9 mouse cellular contexts compared by ENCODE assay signal in the genomic region with DNA sequence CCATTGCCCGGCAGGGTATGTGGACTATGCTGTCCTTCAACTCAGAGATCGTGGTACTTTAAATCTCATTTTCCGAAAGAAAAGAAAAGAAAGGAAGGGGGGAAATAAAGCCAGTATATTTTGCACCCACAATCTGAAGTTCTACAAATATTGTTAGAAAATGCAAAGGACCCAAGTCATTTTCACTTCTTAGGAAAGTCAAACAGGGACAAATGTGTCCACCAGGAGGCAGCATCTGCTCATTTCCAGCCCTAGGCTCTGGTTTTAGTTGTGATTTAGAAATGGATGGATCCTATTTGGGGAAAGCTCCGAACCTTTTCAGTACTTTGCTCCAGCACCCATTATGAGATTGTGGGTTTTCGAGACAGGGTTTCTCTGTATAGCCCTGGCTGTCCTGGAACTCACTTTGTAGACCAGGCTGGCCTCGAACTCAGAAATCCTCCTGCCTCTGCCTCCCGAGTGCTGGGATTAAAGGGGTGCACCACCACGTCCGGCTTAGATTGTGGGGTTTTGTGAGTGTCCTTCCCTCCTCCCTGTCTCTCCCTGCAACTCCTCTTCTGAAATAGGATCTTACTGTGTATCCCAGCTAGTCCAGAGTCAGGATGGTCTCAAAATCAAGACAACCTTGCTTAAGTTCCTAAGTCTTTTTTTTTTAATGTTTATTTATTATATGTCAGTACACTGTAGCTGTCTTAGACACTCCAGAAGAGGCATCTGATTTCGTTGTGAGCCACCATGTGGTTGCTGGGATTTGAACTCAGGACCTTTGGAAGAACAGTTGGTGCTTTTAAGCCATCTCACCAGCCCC. TPM values are rescaled to one million over a fixed set of nuclear protein-coding genes. Genes with fewer than 3 reads are reported as not detected.
A peak's percentile ranks its signal among the peaks of the same experiment; 100 is the strongest.
DNase-seq lines count a peak whose midpoint lies in the region; ATAC-seq and TF ChIP-seq lines count a peak whose summit lies in the region.
"Had no signal": no experiment of that assay in that cellular context is flagged by ENCODE, and none has a peak within 500 bp of the region (broad histone marks: within the 10 kb centered on the region; RNA-seq: fewer than 3 reads in every experiment).

No protein-coding gene starts in this region.

- H3K9ac ChIP-seq in intestine, postnatal 0 days (ENCODE audit: low read depth, low read length): no peak overlapping the region
- H3K9ac ChIP-seq in liver, embryonic 14.5 days (replicated peaks): no peak overlapping the region
- no peak overlapping the region for H3K9ac ChIP-seq in neural tube, embryonic 11.5 days (ENCODE audit: low read length)

- peak overlapping the region; percentile 35; the same call in 1 of the 2 replicates for H3K4me2 ChIP-seq in intestine, postnatal 0 days (replicated peaks; ENCODE audit: low read depth)
- no peak overlapping the region for H3K4me2 ChIP-seq in liver, embryonic 14.5 days (ENCODE audit: low read depth)
- H3K4me2 ChIP-seq in neural tube, embryonic 11.5 days (ENCODE audit: low read depth): no peak overlapping the region

- 0 out of 2 replicates have a peak, but pooled peaks have one; percentile 2 for TF ChIP-seq EP300 in liver, embryonic 14.5 days (IDR thresholded peaks at IDR 0.05; ENCODE audit: low read depth)

- H3K27ac ChIP-seq in intestine, postnatal 0 days (ENCODE audit: low read depth, low read length): no peak overlapping the region
- H3K27ac ChIP-seq in liver, embryonic 14.5 days: peak overlapping the region; percentile 70
- no peak overlapping the region for H3K27ac ChIP-seq in neural tube, embryonic 11.5 days (ENCODE audit: low read depth, low read length)
- peak overlapping the region; percentile 62; the same call in 1 of the 2 replicates for H3K27ac ChIP-seq in thymus, adult 2 months (ENCODE audit: control insufficient read depth, insufficient read depth, low read length)

- H3K4me3 ChIP-seq in G1E (ENCODE audit: low read depth, low read length): no peak overlapping the region
- no peak overlapping the region for H3K4me3 ChIP-seq in intestine, postnatal 0 days (ENCODE audit: low read depth, low read length)
- no peak overlapping the region for H3K4me3 ChIP-seq in liver, embryonic 14.5 days (ENCODE audit: insufficient read depth in 1 of 2, low read depth in 2 of 2, low read length in 2 of 2)
- H3K4me3 ChIP-seq in neural tube, embryonic 11.5 days (ENCODE audit: low read depth, low read length): no peak overlapping the region
- no peak overlapping the region for H3K4me3 ChIP-seq in thymus, adult 2 months (ENCODE audit: control insufficient read depth, insufficient read depth, low read length)

- H3K27me3 ChIP-seq in G1E (ENCODE audit: insufficient read depth, low read length): peaks cover 14% of the 10 kb centered on the region
- H3K27me3 ChIP-seq in intestine, postnatal 0 days (replicated peaks; ENCODE audit: control insufficient read depth, insufficient read depth, low read length): no peaks in the 10 kb centered on the region
- H3K27me3 ChIP-seq in liver, embryonic 14.5 days (ENCODE audit: control insufficient read depth, insufficient read depth, low read length): no peaks in the 10 kb centered on the region
- no peaks in the 10 kb centered on the region for H3K27me3 ChIP-seq in neural tube, embryonic 11.5 days (ENCODE audit: control insufficient read depth, insufficient read depth, low read length)
- H3K27me3 ChIP-seq in thymus, adult 2 months (ENCODE audit: control insufficient read depth, insufficient read depth, low read length): no peaks in the 10 kb centered on the region

- H3K36me3 ChIP-seq in G1E (replicated peaks): no peaks in the 10 kb centered on the region
- no peaks in the 10 kb centered on the region for H3K36me3 ChIP-seq in intestine, postnatal 0 days (ENCODE audit: control insufficient read depth, insufficient read depth)
- H3K36me3 ChIP-seq in liver, embryonic 14.5 days (replicated peaks; ENCODE audit: control insufficient read depth, insufficient read depth, low read depth): no peaks in the 10 kb centered on the region
- H3K36me3 ChIP-seq in neural tube, embryonic 11.5 days (ENCODE audit: control insufficient read depth, insufficient read depth, low read length): no peaks in the 10 kb centered on the region
- H3K36me3 ChIP-seq in thymus, adult 2 months (ENCODE audit: control insufficient read depth, insufficient read depth, low read length): no peaks in the 10 kb centered on the region

- WGBS in intestine, postnatal 0 days: 35% methylated on average over 10 of the region's 10 CpGs
- WGBS in liver, embryonic 14.5 days (ENCODE audit: insufficient replicate concordance): 24% methylated on average over 10 of the region's 10 CpGs
- WGBS in neural tube, embryonic 11.5 days: 35% methylated on average over 10 of the region's 10 CpGs
- 28% methylated on average over 10 of the region's 10 CpGs for WGBS in thymus, adult 2 months

- H3K4me1 ChIP-seq in G1E (ENCODE audit: insufficient read depth, low read depth, low read length): peaks cover 41% of the 10 kb centered on the region
- no peaks in the 10 kb centered on the region; the same call in 1 of the 2 replicates for H3K4me1 ChIP-seq in intestine, postnatal 0 days (replicated peaks; ENCODE audit: control insufficient read depth, insufficient read depth, low read length)
- H3K4me1 ChIP-seq in liver, embryonic 14.5 days (replicated peaks; ENCODE audit: control insufficient read depth in 2 of 2, insufficient read depth in 2 of 2, low read length in 1 of 2): peaks cover 4 to 13% of the 10 kb centered on the region in 2 experiments; a peak in 3 of 4 replicates
- H3K4me1 ChIP-seq in neural tube, embryonic 11.5 days (ENCODE audit: control insufficient read depth, insufficient read depth, low read length): no peaks in the 10 kb centered on the region
- H3K4me1 ChIP-seq in thymus, adult 2 months (replicated peaks; ENCODE audit: control insufficient read depth, insufficient read depth, low read length): peaks cover 4% of the 10 kb centered on the region

- DNase-seq in 3134 (ENCODE audit: extremely low read depth, insufficient read length, low spot score) (peak; percentile 78), G1E (ENCODE audit: low spot score) (peak; percentile 38)
- DNase-seq in cerebellum, postnatal 25 days: peak; percentile 63 to 76
- peak; percentile 44 for DNase-seq in gastrocnemius, postnatal 14 days
- peak; percentile 70 to 84 (median 71) for DNase-seq in liver, embryonic 14.5 days (ENCODE audit: low read depth in 3 of 3, low spot score in 3 of 3)
- DNase-seq in neural tube, embryonic 11.5 days (ENCODE audit: low spot score): peak; percentile 82
- DNase-seq in thymus, adult 2 months: peak; percentile 42

- intact Hi-C loops in gastrocnemius, postnatal 14 days (cut with DNase I; ENCODE audit: low total_unique reads): no loop called here

- peak; percentile 62; the same call in 1 of the 2 replicates for ATAC-seq in G1E (ENCODE audit: extremely low read depth, insufficient number of reproducible peaks, low FRiP score, poor library complexity, severe bottlenecking)
- peak; percentile 10; the same call in 1 of the 2 replicates for ATAC-seq in intestine, postnatal 0 days
- ATAC-seq in liver, embryonic 14.5 days (ENCODE audit: insufficient read depth): peak; percentile 19
- no peak for ATAC-seq in neural tube, embryonic 11.5 days (ENCODE audit: insufficient read depth, low FRiP score, low TSS enrichment)

- no peak for TF ChIP-seq POLR2A in thymus, adult 2 months (IDR thresholded peaks at IDR 0.05; ENCODE audit: control insufficient read depth, extremely low read depth, insufficient read depth, low read length, poor library complexity)

- peak; percentile 18; the same call in 1 of the 2 replicates for TF ChIP-seq CTCF in G1E (IDR thresholded peaks at IDR 0.05; ENCODE audit: low read depth, low read length)
- peak; percentile 91 for TF ChIP-seq CTCF in intestine, postnatal 0 days (IDR thresholded peaks at IDR 0.05; ENCODE audit: low read depth)
- peak; percentile 79 for TF ChIP-seq CTCF in liver, embryonic 14.5 days (IDR thresholded peaks at IDR 0.05; ENCODE audit: low read depth)
- TF ChIP-seq CTCF in thymus, adult 2 months (IDR thresholded peaks at IDR 0.05; ENCODE audit: borderline replicate concordance, control insufficient read depth, extremely low read depth, insufficient read depth, low read length, poor library complexity): no peak

- H3K9me3 ChIP-seq in G1E (replicated peaks): no peaks in the 10 kb centered on the region
- H3K9me3 ChIP-seq in intestine, postnatal 0 days (ENCODE audit: control insufficient read depth): no peaks in the 10 kb centered on the region
- H3K9me3 ChIP-seq in liver, embryonic 14.5 days (ENCODE audit: control insufficient read depth, low read length): no peaks in the 10 kb centered on the region
- H3K9me3 ChIP-seq in neural tube, embryonic 11.5 days (ENCODE audit: control insufficient read depth, low read length): no peaks in the 10 kb centered on the region

RNA-seq across cellular contexts. Expression of a gene that starts 6.4 kb away (rescaled TPM):
- 3.5 and 6.8 TPM in 2 replicates for total RNA-seq in G1E (2014; fragmentation: Nextera tagmentation)
- total RNA-seq in G1E (2017): 2.2 TPM in 2 replicates
- 5.2 TPM in 2 replicates for polyA plus RNA-seq in G1E (2012)
- total RNA-seq in gastrocnemius, postnatal 14 days (2021): 10 to 100 TPM in 1 of 2 experiments, 1 to 10 TPM in 1; 7.1 to 10.7 TPM
- 6.3 and 7.8 TPM in 2 replicates for polyA plus RNA-seq in intestine, postnatal 0 days (2015; fragmentation: Nextera tagmentation; extraction: Ambion mirVana)
- polyA plus RNA-seq in liver, embryonic 14.5 days (2012; rRNA removed): 0.48 and 0.84 TPM in 2 replicates
- polyA plus RNA-seq in liver, embryonic 14.5 days (2014; fragmentation: Nextera tagmentation; extraction: Ambion mirVana): 0.46 and 0.72 TPM in 2 replicates
- polyA plus RNA-seq in neural tube, embryonic 11.5 days (2014; fragmentation: Nextera tagmentation; extraction: Ambion mirVana): 23.9 and 29.5 TPM in 2 replicates
- 4.1 and 5.0 TPM in 2 replicates for polyA plus RNA-seq in thymus, adult 2 months (2012; rRNA removed)

RNA-seq across cellular contexts. Expression of a gene that starts 32.0 kb away (rescaled TPM):
- total RNA-seq in G1E (2014; fragmentation: Nextera tagmentation) (15.4 and 23.8 TPM in 2 replicates), G1E (2017) (10.8 and 13.8 TPM in 2 replicates)
- 3.0 and 3.8 TPM in 2 replicates for polyA plus RNA-seq in G1E (2012)
- total RNA-seq in gastrocnemius, postnatal 14 days (2021): 10 to 100 TPM; 18.0 to 19.8 TPM
- polyA plus RNA-seq in intestine, postnatal 0 days (2015; fragmentation: Nextera tagmentation; extraction: Ambion mirVana): 13.3 and 15.3 TPM in 2 replicates
- 3.8 and 5.7 TPM in 2 replicates for polyA plus RNA-seq in liver, embryonic 14.5 days (2012; rRNA removed)
- polyA plus RNA-seq in liver, embryonic 14.5 days (2014; fragmentation: Nextera tagmentation; extraction: Ambion mirVana): 9.4 and 10.4 TPM in 2 replicates
- polyA plus RNA-seq in neural tube, embryonic 11.5 days (2014; fragmentation: Nextera tagmentation; extraction: Ambion mirVana): 24.1 and 30.7 TPM in 2 replicates
- polyA plus RNA-seq in thymus, adult 2 months (2012; rRNA removed): 36.5 and 39.2 TPM in 2 replicates

RNA-seq across cellular contexts. Expression of a gene that starts 59.9 kb away (rescaled TPM):
- total RNA-seq in G1E (2014; fragmentation: Nextera tagmentation) (not detected in 2 replicates), G1E (2017) (not detected in 2 replicates)
- polyA plus RNA-seq in G1E (2012): not detected in 2 replicates
- not detected for total RNA-seq in gastrocnemius, postnatal 14 days (2021)
- 0.27 and 0.37 TPM in 2 replicates for polyA plus RNA-seq in intestine, postnatal 0 days (2015; fragmentation: Nextera tagmentation; extraction: Ambion mirVana)
- not detected in 2 replicates for polyA plus RNA-seq in liver, embryonic 14.5 days (2012; rRNA removed)
- not detected in 2 replicates for polyA plus RNA-seq in liver, embryonic 14.5 days (2014; fragmentation: Nextera tagmentation; extraction: Ambion mirVana)
- not detected in 2 replicates for polyA plus RNA-seq in neural tube, embryonic 11.5 days (2014; fragmentation: Nextera tagmentation; extraction: Ambion mirVana)
- polyA plus RNA-seq in thymus, adult 2 months (2012; rRNA removed): not detected in 2 replicates
- total RNA-seq: gastrocnemius, adult 8-10 months had no signal

Comparison
In these comparisons a context has a peak if more than half of its experiments do, and no peak if none do; other contexts are left out.
1. H3K27ac ChIP-seq: peak in liver, embryonic 14.5 days (single experiment) and thymus, adult 2 months (single experiment); none in intestine, postnatal 0 days (single experiment) and neural tube, embryonic 11.5 days (single experiment).
2. Peak in every context shown above with its lines, with median percentiles within 50 percentile points of each other: DNase-seq.